Mouse (Mus musculus): Measurements from ENCODE around the gene Rbbp9.
A peak's percentile ranks its signal among the peaks of the same experiment; 100 is the strongest.

The Rbbp9 gene

GRCm38 (mm10) chr2:144550529-144550928 lies at the start of gene Rbbp9:
TSS of gene Rbbp9 (minus strand) at chr2:144550869.
- peak; percentile 85 for DNase-seq (ENCODE audit: low spot score)

- DNase-seq (ENCODE audit: low spot score): peak; percentile 90
These were observed 49.4 kb upstream of the Rbbp9 start, which contains the start of gene Dtd1 for GRCm38 (mm10) chr2:144599831-144600687. TSS of gene Dtd1 (plus strand) at chr2:144599897.

GRCm38 (mm10) chr2:144598006-144598405 lies 47.3 kb upstream of the Rbbp9 start:
- DNase-seq (ENCODE audit: low spot score): no peak

- DNase-seq (ENCODE audit: low spot score): peak; percentile 87
These were observed 43.4 kb upstream of the Rbbp9 start, which contains the start of gene Smim26 for GRCm38 (mm10) chr2:144593951-144594651. TSS of gene Smim26 (plus strand) at chr2:144594054.

GRCm38 (mm10) chr2:144593036-144593435 lies 42.4 kb upstream of the Rbbp9 start:
- peak; percentile 2 for DNase-seq (ENCODE audit: low spot score)

GRCm38 (mm10) chr2:144588723-144589122 lies 38.1 kb upstream of the Rbbp9 start:
- DNase-seq (ENCODE audit: low spot score): no peak

- DNase-seq (ENCODE audit: low spot score): peak; percentile 98
These were observed 5.3 kb upstream of the Rbbp9 start, which contains the start of gene Sec23b for GRCm38 (mm10) chr2:144555820-144556552. TSS of gene Sec23b (plus strand) at chr2:144556229.

- DNase-seq (ENCODE audit: low spot score): peak; percentile 44
These were observed 4.7 kb upstream of the Rbbp9 start for GRCm38 (mm10) chr2:144555286-144555819.

- no peak for DNase-seq (ENCODE audit: low spot score)
These were observed 3.2 kb upstream of the Rbbp9 start for GRCm38 (mm10) chr2:144553905-144554304.

GRCm38 (mm10) chr2:144547559-144547958 lies 3.1 kb downstream of the Rbbp9 start:
- no peak for DNase-seq (ENCODE audit: low spot score)

- no peak for DNase-seq (ENCODE audit: low spot score)
These were observed 5.2 kb downstream of the Rbbp9 start for GRCm38 (mm10) chr2:144545481-144545880.

- DNase-seq (ENCODE audit: low spot score): no peak
These were observed 5.6 kb downstream of the Rbbp9 start for GRCm38 (mm10) chr2:144545061-144545460.

GRCm38 (mm10) chr2:144544630-144545029 lies 6.0 kb downstream of the Rbbp9 start:
- no peak for DNase-seq (ENCODE audit: low spot score)

- no peak for DNase-seq (ENCODE audit: low spot score)
These were observed 7.0 kb downstream of the Rbbp9 start for GRCm38 (mm10) chr2:144543670-144544069.

- DNase-seq (ENCODE audit: low spot score): peak; percentile 38
These were observed 9.4 kb downstream of the Rbbp9 start for GRCm38 (mm10) chr2:144541246-144541645.

- DNase-seq (ENCODE audit: low spot score): no peak
These were observed 13.5 kb downstream of the Rbbp9 start for GRCm38 (mm10) chr2:144537123-144537522.

GRCm38 (mm10) chr2:144527821-144528174 lies 22.9 kb downstream of the Rbbp9 start:
- no peak for DNase-seq (ENCODE audit: low spot score)

GRCm38 (mm10) chr2:144526981-144527820 lies 23.5 kb downstream of the Rbbp9 start, which contains the start of the genes Dzank1 and Polr3f:
TSS of gene Dzank1 (minus strand) at chr2:144527414.
TSS of gene Polr3f (plus strand) at chr2:144527718.
- peak; percentile 97 for DNase-seq (ENCODE audit: low spot score)

- DNase-seq (ENCODE audit: low spot score): peak; percentile 52
These were observed 24.8 kb downstream of the Rbbp9 start for GRCm38 (mm10) chr2:144525856-144526255.

GRCm38 (mm10) chr2:144519772-144520171 lies 30.9 kb downstream of the Rbbp9 start:
- peak; percentile 25 for DNase-seq (ENCODE audit: low spot score)

- no peak for DNase-seq (ENCODE audit: low spot score)
These were observed 36.0 kb downstream of the Rbbp9 start for GRCm38 (mm10) chr2:144514619-144515018.

Measured in retina, embryonic 14.5 days (tissue).